ENCODE assay signal across 9 mouse cellular contexts in the genomic region with DNA sequence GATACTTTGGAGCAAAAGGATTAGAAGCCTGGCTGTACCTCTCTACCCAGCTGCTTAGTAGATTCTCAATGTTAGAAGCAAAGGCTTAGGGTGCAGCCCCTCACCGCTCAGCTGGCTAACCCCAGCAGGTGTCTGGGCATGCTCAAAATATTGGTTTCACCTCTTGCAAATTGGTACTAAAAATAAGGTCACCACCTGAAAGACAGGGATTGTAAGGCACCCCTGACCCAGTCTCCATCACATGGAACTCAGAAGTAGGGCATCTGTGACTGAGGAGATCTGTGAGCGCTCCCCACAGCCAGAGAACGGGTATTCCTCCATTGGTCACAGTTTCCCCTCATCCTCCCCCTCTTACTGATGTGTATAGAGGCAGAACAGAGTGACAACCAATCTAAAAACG. TPM values are rescaled to one million over a fixed set of nuclear protein-coding genes. Genes with fewer than 3 reads are reported as not detected.
A peak's percentile ranks its signal among the peaks of the same experiment; 100 is the strongest.
DNase-seq lines count a peak whose midpoint lies in the region; ATAC-seq lines count a peak whose summit lies in the region.
"Had no signal": no experiment of that assay in that cellular context is flagged by ENCODE, and none has a peak within 500 bp of the region (broad histone marks: within the 10 kb centered on the region; RNA-seq: fewer than 3 reads in every experiment).

No protein-coding gene starts in this region.

- peak overlapping the region; percentile 95 for H3K4me2 ChIP-seq in neural tube, embryonic 11.5 days (ENCODE audit: low read depth)
- H3K4me2 ChIP-seq in liver, embryonic 12.5 days = peak overlapping the region; percentile 97

- WGBS in neural tube, embryonic 11.5 days = 83% methylated on average over 4 of the region's 4 CpGs
- WGBS in liver, embryonic 12.5 days (ENCODE audit: insufficient replicate concordance) = 73% methylated on average over 4 of the region's 4 CpGs

- peak overlapping the region; percentile 71 for H3K4me3 ChIP-seq in erythroblast, embryonic 14.5 days (replicated peaks)
- peak overlapping the region; percentile 67 for H3K4me3 ChIP-seq in neural tube, embryonic 11.5 days (ENCODE audit: low read depth, low read length)
- peak overlapping the region; percentile 74 for H3K4me3 ChIP-seq in liver, embryonic 12.5 days

- no peak for DNase-seq in neural tube, embryonic 11.5 days (ENCODE audit: low spot score)
- no peak for DNase-seq in neural tube, embryonic 10.5 days (ENCODE audit: extremely low spot score, low spot score)
- no peak for DNase-seq in right cerebral cortex, postnatal 14 days
- no peak for DNase-seq in urinary bladder, postnatal 36 days (ENCODE audit: low spot score in 2 of 2)
- no peak for DNase-seq in gastrocnemius, adult 8-10 months (ENCODE audit: low spot score in 2 of 2)
- DNase-seq: lung, adult 18-20 months had no signal

- H3K27me3 ChIP-seq in erythroblast, embryonic 14.5 days (ENCODE audit: control insufficient read depth) = peaks cover 4% of the 10 kb centered on the region
- no peaks in the 10 kb centered on the region for H3K27me3 ChIP-seq in neural tube, embryonic 11.5 days (ENCODE audit: control insufficient read depth, insufficient read depth, low read length)
- peaks cover 6% of the 10 kb centered on the region; the same call in 1 of the 2 replicates for H3K27me3 ChIP-seq in liver, embryonic 12.5 days (replicated peaks)

- peaks cover 6% of the 10 kb centered on the region for H3K36me3 ChIP-seq in erythroblast, embryonic 14.5 days (ENCODE audit: control insufficient read depth)
- 0 out of 2 replicates have a peak, but pooled peaks cover 2% of the 10 kb centered on the region for H3K36me3 ChIP-seq in neural tube, embryonic 11.5 days (ENCODE audit: control insufficient read depth, insufficient read depth, low read length)
- peaks cover 34% of the 10 kb centered on the region for H3K36me3 ChIP-seq in liver, embryonic 12.5 days

- no peak for ATAC-seq in erythroblast, adult 5-6 weeks (replicated peaks; ENCODE audit: low FRiP score, poor library complexity, severe bottlenecking)
- no peak for ATAC-seq in neural tube, embryonic 11.5 days (ENCODE audit: insufficient read depth, low FRiP score, low TSS enrichment)
- ATAC-seq in liver, embryonic 12.5 days = no peak

- H3K4me1 ChIP-seq in erythroblast, embryonic 14.5 days (ENCODE audit: control insufficient read depth) = peaks cover 47% of the 10 kb centered on the region
- peaks cover 11% of the 10 kb centered on the region for H3K4me1 ChIP-seq in neural tube, embryonic 11.5 days (ENCODE audit: control insufficient read depth, insufficient read depth, low read length)
- peaks cover 59% of the 10 kb centered on the region for H3K4me1 ChIP-seq in liver, embryonic 12.5 days

- peak overlapping the region; percentile 87 for H3K9ac ChIP-seq in neural tube, embryonic 11.5 days (ENCODE audit: low read length)
- H3K9ac ChIP-seq in liver, embryonic 12.5 days = peak overlapping the region; percentile 81

- H3K27ac ChIP-seq in neural tube, embryonic 11.5 days (ENCODE audit: low read depth, low read length) = no peak overlapping the region
- no peak overlapping the region for H3K27ac ChIP-seq in liver, embryonic 12.5 days

- H3K9me3 ChIP-seq in erythroblast, embryonic 14.5 days (ENCODE audit: control insufficient read depth, low read length) = no peaks in the 10 kb centered on the region; the same call in 1 of the 2 replicates
- no peaks in the 10 kb centered on the region for H3K9me3 ChIP-seq in neural tube, embryonic 11.5 days (ENCODE audit: control insufficient read depth, low read length)
- H3K9me3 ChIP-seq in liver, embryonic 12.5 days (replicated peaks) = 0 out of 2 replicates have a peak, but pooled peaks cover 3% of the 10 kb centered on the region

RNA-seq across cellular contexts. Expression of a gene that starts 0.4 kb away (rescaled TPM):
- polyA plus RNA-seq in erythroblast, embryonic 14.5 days (2012) = 107 and 129 TPM in 2 replicates
- 54.8 and 66.0 TPM in 2 replicates for total RNA-seq in erythroblast, adult 5-6 weeks (2015; ENCODE audit: low replicate concordance)
- total RNA-seq in erythroblast, adult 5-6 weeks (2017; ENCODE audit: low replicate concordance) = 9.5 and 13.1 TPM in 2 replicates
- 32.9 and 34.0 TPM in 2 replicates for polyA plus RNA-seq in neural tube, embryonic 11.5 days (2014; fragmentation: Nextera tagmentation; extraction: Ambion mirVana)
- polyA plus RNA-seq in liver, embryonic 12.5 days (2016; fragmentation: Nextera tagmentation; extraction: Ambion mirVana) = 28.6 and 28.7 TPM in 2 replicates
- total RNA-seq in gastrocnemius, adult 8-10 months (2022) = 10 to 100 TPM; 49.6 to 99.2 (median 59.4) TPM

RNA-seq across cellular contexts. Expression of a gene that starts 1.0 kb away (rescaled TPM):
- polyA plus RNA-seq in erythroblast, embryonic 14.5 days (2012) = 0.23 and 0.28 TPM in 2 replicates
- total RNA-seq in erythroblast, adult 5-6 weeks (2015; ENCODE audit: low replicate concordance) = 23.4 and 26.1 TPM in 2 replicates
- total RNA-seq in erythroblast, adult 5-6 weeks (2017; ENCODE audit: low replicate concordance) = 2.1 and 10.3 TPM in 2 replicates
- 121 and 126 TPM in 2 replicates for polyA plus RNA-seq in neural tube, embryonic 11.5 days (2014; fragmentation: Nextera tagmentation; extraction: Ambion mirVana)
- 44.6 and 45.7 TPM in 2 replicates for polyA plus RNA-seq in liver, embryonic 12.5 days (2016; fragmentation: Nextera tagmentation; extraction: Ambion mirVana)
- 10 to 100 TPM; 42.1 to 62.2 (median 50.9) TPM for total RNA-seq in gastrocnemius, adult 8-10 months (2022)

Comparison
In these comparisons a context has a peak if more than half of its experiments do, and no peak if none do; other contexts are left out.
1. RNA of a gene that starts 1.0 kb away (polyA plus RNA-seq): 121 to 126 TPM in neural tube, embryonic 11.5 days and 44.6 to 45.7 TPM in liver, embryonic 12.5 days; 0.23 to 0.28 TPM in erythroblast, embryonic 14.5 days; every median in the first group is over 10 times any median in the second.
2. Peak in every context shown above with its lines, with median percentiles within 50 percentile points of each other: H3K4me3 ChIP-seq.